Mouse (Mus musculus) C2C12 (cell line): Measurements from ENCODE around the gene St6galnac6. TPM values are rescaled to one million over a fixed set of nuclear protein-coding genes. Genes with fewer than 3 reads are reported as not detected.

ENCODE experiments used
- H3K27me3 ChIP-seq: one replicate; pipeline ENCODE4 v1.6.1; 2011; ENCODE audit not compliant: control insufficient read depth, insufficient read depth, insufficient read length
- H3K36me3 ChIP-seq: one replicate; pipeline ENCODE4 v1.6.1; 2011; ENCODE audit not compliant: control insufficient read depth, insufficient read depth
- H3K4me3 ChIP-seq: one replicate; pipeline ENCODE4 v1.5.1; 2011; ENCODE audit warnings: mild to moderate bottlenecking, control low read depth; ENCODE audit not compliant: poor library complexity, insufficient read depth, severe bottlenecking
- H3K79me2 ChIP-seq: one replicate; pipeline ENCODE4 v1.6.1; 2011; ENCODE audit not compliant: control insufficient read depth, insufficient read depth
- H3K79me3 ChIP-seq: one replicate; pipeline ENCODE4 v1.6.1; 2011; ENCODE audit warnings: low read depth, control low read depth
- H3ac ChIP-seq: one replicate; pipeline ENCODE3; 2011; ENCODE audit warnings: low read depth; ENCODE audit not compliant: control insufficient read depth, insufficient read length
- CEBPB ChIP-seq: IDR thresholded peaks from one replicate; pipeline ENCODE4 v1.6.1; 2011; ENCODE audit warnings: low read depth, mild to moderate bottlenecking, control low read depth, moderate library complexity
- CTCF ChIP-seq: IDR thresholded peaks from one replicate; pipeline ENCODE4 v1.5.1; 2011; ENCODE audit not compliant: control insufficient read depth, insufficient read depth, insufficient read length
- FOSL1 ChIP-seq: IDR thresholded peaks from one replicate; pipeline ENCODE4 v1.8.0; 2011; ENCODE audit warnings: mild to moderate bottlenecking, low read length; ENCODE audit not compliant: poor library complexity, insufficient read depth, severe bottlenecking
- MAX ChIP-seq: IDR thresholded peaks from one replicate; pipeline ENCODE4 v1.6.1; 2011; ENCODE audit warnings: mild to moderate bottlenecking, control low read depth
- MYOD1 ChIP-seq: IDR thresholded peaks from one replicate; pipeline ENCODE4 v1.6.1; 2011; ENCODE audit warnings: low read depth; ENCODE audit not compliant: control insufficient read depth, insufficient read length
- MYOG ChIP-seq: IDR thresholded peaks from one replicate; pipeline ENCODE4 v1.6.1; 2011; ENCODE audit not compliant: control insufficient read depth, insufficient read length; ENCODE audit errors: extremely low read depth
- USF1 ChIP-seq: IDR thresholded peaks from one replicate; pipeline ENCODE4 v1.6.1; 2011; ENCODE audit warnings: low read depth, mild to moderate bottlenecking, control low read depth, moderate library complexity
- long read RNA-seq, 2 experiments: library from polyadenylated mRNA; unstranded; transcript quantifications; one replicate each; pipeline ENCODE4 v2.0.0; 2019 to 2020
- polyA plus RNA-seq: library from polyadenylated mRNA; unstranded; fragments of >200 nt; fragmentation: generic; extraction: Trizol; gene quantifications from one replicate; pipeline ENCODE4 v1.2.1, GENCODE M21; 2012; ENCODE audit warnings: missing spikeins

The St6galnac6 gene
- 59.1 TPM for polyA plus RNA-seq
- long read RNA-seq, experiment 1, partial matches to known transcripts = 2 of 10 reads
- long read RNA-seq, experiment 1, other reads (novel, unspliced or antisense) = 5 of 10 reads
- long read RNA-seq, experiment 2, transcript St6galnac6-203 (7 exons, 2,394 nt) = major isoform, 18 of 58 reads
- long read RNA-seq, experiment 2, transcript St6galnac6-205 (6 exons, 2,402 nt) = minor isoform, 6 of 58 reads
- long read RNA-seq, experiment 2, partial matches to known transcripts = 5 of 58 reads
- long read RNA-seq, experiment 2, other reads (novel, unspliced or antisense) = 26 of 58 reads

DNA sequence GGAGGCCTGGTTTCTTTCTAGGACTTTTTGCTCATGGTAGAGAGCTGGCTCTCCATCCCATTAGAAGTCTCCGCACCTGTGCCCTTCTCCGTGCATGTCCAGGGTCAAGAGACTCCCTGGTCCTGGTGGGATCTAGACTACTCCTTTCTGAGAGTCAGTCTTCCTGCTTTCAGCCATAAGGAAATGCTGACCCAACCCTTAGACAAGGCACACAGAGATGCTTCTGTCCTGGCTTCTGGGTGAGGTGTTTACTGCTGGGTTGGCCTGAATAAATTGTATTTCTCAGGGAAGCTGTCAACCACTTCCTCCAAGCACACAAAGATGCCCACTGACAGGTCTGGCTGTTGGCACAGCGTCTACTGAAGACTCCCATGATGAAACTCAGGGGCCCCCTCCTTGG, at the start of gene St6galnac6:
TSS of gene St6galnac6 (plus strand) at position 301 of the 400 bp plus-strand sequence.
- no peaks in the 10 kb centered on the region for H3K27me3 ChIP-seq
- no peak for TF ChIP-seq CEBPB
- TF ChIP-seq CTCF = no peak
- no peak for TF ChIP-seq USF1
- TF ChIP-seq FOSL1 = no peak
- TF ChIP-seq MYOG = no peak
- no peak for TF ChIP-seq MYOD1
- no peak for TF ChIP-seq MAX
- H3K79me3 ChIP-seq = no peaks in the 10 kb centered on the region
- H3K4me3 ChIP-seq = no peak within 1 kb of the TSS
- peaks cover 11% of the 10 kb centered on the region for H3K79me2 ChIP-seq
- no peak within 1 kb of the TSS for H3ac ChIP-seq
- peaks cover 26% of the 10 kb centered on the region for H3K36me3 ChIP-seq

DNA sequence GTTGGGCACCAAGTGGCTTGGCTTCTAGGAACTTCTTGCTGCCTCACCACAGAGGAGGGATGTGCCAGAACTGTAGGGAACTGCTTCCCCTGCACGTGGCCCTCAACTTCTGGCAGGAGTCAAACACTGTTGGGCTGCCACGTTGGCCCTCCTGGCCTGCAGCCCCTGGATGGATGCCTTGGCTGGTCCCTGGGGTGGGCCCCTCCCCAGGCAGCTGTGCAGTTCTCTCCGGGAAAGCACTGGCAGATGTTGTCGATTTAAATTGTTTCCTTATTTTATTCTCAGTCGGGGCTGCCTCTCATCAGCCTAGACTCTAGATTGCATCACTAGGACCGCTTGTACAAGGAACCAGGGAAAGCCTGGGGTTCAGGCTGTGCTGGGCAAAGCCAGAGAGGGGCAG, 49.7 kb upstream of the St6galnac6 start:
- no peak overlapping the region for H3K4me3 ChIP-seq
- TF ChIP-seq MYOG = no peak
- TF ChIP-seq MAX = no peak
- no peak for TF ChIP-seq CEBPB
- TF ChIP-seq FOSL1 = no peak
- TF ChIP-seq USF1 = no peak
- TF ChIP-seq MYOD1 = no peak
- TF ChIP-seq CTCF = no peak
- no peaks in the 10 kb centered on the region for H3K79me3 ChIP-seq

DNA sequence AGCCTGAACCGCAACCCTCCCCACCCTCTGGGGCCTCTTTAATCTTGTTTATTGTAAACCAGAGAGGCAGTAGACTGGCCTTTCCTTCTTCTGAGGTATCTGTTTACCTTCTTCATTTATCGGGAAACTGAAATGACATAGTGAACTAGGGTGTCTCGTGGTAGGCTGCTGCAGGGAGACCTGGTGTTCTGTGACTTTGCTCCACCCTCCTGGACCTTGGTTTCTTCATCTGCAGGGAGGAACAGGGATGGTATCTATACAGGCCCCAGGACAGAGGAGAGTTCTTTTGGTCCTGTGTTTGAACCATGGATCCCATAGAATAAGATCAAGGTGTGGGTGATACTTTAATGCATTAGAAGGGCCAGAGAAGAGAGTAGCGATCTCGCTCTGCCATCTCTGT, 48.3 kb upstream of the St6galnac6 start:
- H3ac ChIP-seq = no peak overlapping the region
- H3K79me3 ChIP-seq = no peaks in the 10 kb centered on the region
- no peaks in the 10 kb centered on the region for H3K79me2 ChIP-seq
- no peaks in the 10 kb centered on the region for H3K27me3 ChIP-seq
- no peaks in the 10 kb centered on the region for H3K36me3 ChIP-seq
- TF ChIP-seq MAX (no peak), CTCF (no peak), MYOD1 (no peak), MYOG (no peak), FOSL1 (no peak), CEBPB (no peak), USF1 (no peak)
- no peak overlapping the region for H3K4me3 ChIP-seq

More for the DNA sequence above, 49.7 kb upstream of the St6galnac6 start:
- Histone ChIP-seq H3K79me2 (no peaks in the 10 kb centered on the region), H3K36me3 (no peaks in the 10 kb centered on the region), H3ac (no peak overlapping the region), H3K27me3 (no peaks in the 10 kb centered on the region)

DNA sequence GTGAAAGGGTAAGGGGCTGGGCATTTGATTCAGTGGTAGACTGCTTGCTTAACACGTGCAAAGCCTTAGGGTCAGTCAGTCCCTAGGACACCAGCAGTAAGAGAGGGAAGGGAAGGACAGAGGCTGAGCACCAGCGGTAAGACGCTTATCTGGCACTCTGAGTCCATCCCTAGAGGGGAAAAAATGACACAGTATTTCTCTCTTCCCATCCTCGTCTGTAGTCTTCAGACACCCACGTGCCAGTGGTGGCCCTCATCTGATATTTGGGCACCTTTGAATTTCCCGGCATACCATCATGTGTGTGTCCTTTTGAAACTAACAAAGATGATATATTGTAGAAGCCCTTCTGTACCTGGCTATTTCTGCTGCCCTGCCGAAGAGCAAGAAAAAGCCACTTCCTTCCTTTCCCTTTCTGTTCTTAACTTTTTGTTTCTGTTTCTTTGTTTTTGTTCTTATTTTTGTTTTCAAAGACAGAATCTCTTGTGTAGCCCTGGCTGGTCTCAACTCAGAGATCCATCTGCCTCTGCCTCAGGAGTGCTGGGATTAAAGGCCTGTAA, 45.8 kb upstream of the St6galnac6 start:
- Histone ChIP-seq H3K79me3 (no peaks in the 10 kb centered on the region), H3K27me3 (no peaks in the 10 kb centered on the region), H3ac (no peak overlapping the region), H3K36me3 (no peaks in the 10 kb centered on the region), H3K4me3 (no peak overlapping the region), H3K79me2 (no peaks in the 10 kb centered on the region)
- no peak for TF ChIP-seq FOSL1
- TF ChIP-seq MYOD1 = no peak
- no peak for TF ChIP-seq MAX
- no peak for TF ChIP-seq MYOG
- TF ChIP-seq CEBPB = no peak
- TF ChIP-seq CTCF = no peak
- no peak for TF ChIP-seq USF1

DNA sequence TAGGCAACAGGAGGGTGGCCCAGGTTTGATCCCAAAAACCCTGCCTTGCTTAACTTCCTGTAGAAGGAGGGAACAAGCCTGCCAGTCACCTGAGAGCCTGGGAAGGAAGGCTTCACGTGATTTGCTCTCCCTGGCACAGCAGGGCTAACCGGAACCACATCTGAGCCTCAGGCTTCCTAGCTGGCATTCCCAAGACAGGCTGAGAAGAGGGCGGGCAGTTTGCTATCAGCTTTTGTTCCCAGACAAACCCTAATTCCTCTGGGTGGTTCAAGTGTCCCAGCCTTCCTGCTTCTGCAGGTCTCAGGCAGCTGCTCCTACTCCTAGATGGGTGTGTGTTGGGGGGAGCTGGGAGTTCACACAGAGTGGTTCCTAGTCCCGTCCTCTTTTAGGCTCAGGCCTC, 44.0 kb upstream of the St6galnac6 start:
- Histone ChIP-seq H3ac (no peak overlapping the region), H3K79me3 (no peaks in the 10 kb centered on the region), H3K27me3 (no peaks in the 10 kb centered on the region), H3K4me3 (no peak overlapping the region), H3K36me3 (no peaks in the 10 kb centered on the region), H3K79me2 (no peaks in the 10 kb centered on the region)
- TF ChIP-seq CTCF = no peak
- no peak for TF ChIP-seq MYOG
- no peak for TF ChIP-seq FOSL1
- TF ChIP-seq USF1 = no peak
- no peak for TF ChIP-seq MYOD1
- no peak for TF ChIP-seq MAX
- TF ChIP-seq CEBPB = no peak

DNA sequence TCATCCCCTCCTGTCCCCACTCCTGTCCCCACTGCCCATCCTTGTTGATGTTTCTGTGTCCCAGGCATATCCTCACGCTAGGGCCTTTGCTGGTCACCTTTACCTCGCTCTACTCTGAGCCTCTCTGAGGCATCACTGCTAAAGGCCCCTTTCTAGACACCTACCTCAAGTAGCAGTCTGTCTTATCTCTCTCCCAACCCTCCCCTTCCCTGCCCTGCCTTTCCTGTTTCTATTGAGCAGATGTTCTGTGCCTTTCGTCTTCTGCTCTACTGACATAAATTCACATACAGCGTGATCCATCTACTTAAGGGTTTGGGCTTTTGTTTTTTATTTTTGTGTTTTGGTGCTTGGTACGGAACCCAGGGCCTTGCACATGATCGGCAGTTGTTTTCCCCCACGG, 43.5 kb upstream of the St6galnac6 start:
- TF ChIP-seq MAX = no peak
- no peak for TF ChIP-seq USF1
- no peak for TF ChIP-seq MYOG
- TF ChIP-seq MYOD1 = no peak
- TF ChIP-seq CEBPB = no peak
- TF ChIP-seq CTCF = no peak
- TF ChIP-seq FOSL1 = no peak
- Histone ChIP-seq H3K79me3 (no peaks in the 10 kb centered on the region), H3K79me2 (no peaks in the 10 kb centered on the region), H3K4me3 (no peak overlapping the region), H3K27me3 (no peaks in the 10 kb centered on the region), H3K36me3 (no peaks in the 10 kb centered on the region), H3ac (no peak overlapping the region)
